Mouse (Mus musculus) CH12.LX (cell line): ENCODE measurements around the gene Gramd2.

Experiments
- CHD1 ChIP-seq: IDR thresholded peaks from 2 replicates; pipeline ENCODE4 v1.6.1; 2012; ENCODE audit warnings: low read depth, low read length, improper control_type of control experiment, inconsistent platforms
- CTCF ChIP-seq, 2 experiments: IDR thresholded peaks in 1 of 2; conservative IDR thresholded peaks in 1 of 2; 2 replicates each; pipeline ENCODE4 v1.5.1; 2011 to 2012; ENCODE audit warnings: low read depth in 2 of 2, low read length in 2 of 2, improper control_type of control experiment in 1 of 2, inconsistent platforms in 1 of 2, mild to moderate bottlenecking in 1 of 2, moderate library complexity in 1 of 2
- ETS1 ChIP-seq: conservative IDR thresholded peaks from 2 replicates; pipeline ENCODE4 v1.6.1; 2012; ENCODE audit warnings: low read depth, mild to moderate bottlenecking, inconsistent platforms, low read length, improper control_type of control experiment, moderate library complexity
- POLR2A ChIP-seq: IDR thresholded peaks from 2 replicates; pipeline ENCODE4 v1.6.1; 2011; ENCODE audit warnings: low read depth, mild to moderate bottlenecking, improper control_type of control experiment, low read length
- USF2 ChIP-seq: conservative IDR thresholded peaks from 2 replicates; pipeline ENCODE4 v1.6.1; 2011; ENCODE audit warnings: low read depth, low read length, improper control_type of control experiment
- ZKSCAN1 ChIP-seq: IDR thresholded peaks from 2 replicates; pipeline ENCODE4 v1.6.1; 2012; ENCODE audit warnings: low read depth, inconsistent platforms, low read length, improper control_type of control experiment, borderline replicate concordance

- TF ChIP-seq POLR2A (no peak), ZKSCAN1 (no peak), USF2 (no peak), CTCF (conservative IDR thresholded peaks at IDR 0.05 in 1 of 2, IDR thresholded peaks at IDR 0.05 in 1 of 2; ENCODE audit: low read depth in 2 of 2, low read length in 2 of 2) (no peak), CHD1 (no peak), ETS1 (no peak)
These were observed 30.0 kb upstream of the Gramd2 start for GRCm38 (mm10) chr9:59649911-59650310.
